Comparison of ENCODE assay signal across 8 mouse cellular contexts in the genomic region with DNA sequence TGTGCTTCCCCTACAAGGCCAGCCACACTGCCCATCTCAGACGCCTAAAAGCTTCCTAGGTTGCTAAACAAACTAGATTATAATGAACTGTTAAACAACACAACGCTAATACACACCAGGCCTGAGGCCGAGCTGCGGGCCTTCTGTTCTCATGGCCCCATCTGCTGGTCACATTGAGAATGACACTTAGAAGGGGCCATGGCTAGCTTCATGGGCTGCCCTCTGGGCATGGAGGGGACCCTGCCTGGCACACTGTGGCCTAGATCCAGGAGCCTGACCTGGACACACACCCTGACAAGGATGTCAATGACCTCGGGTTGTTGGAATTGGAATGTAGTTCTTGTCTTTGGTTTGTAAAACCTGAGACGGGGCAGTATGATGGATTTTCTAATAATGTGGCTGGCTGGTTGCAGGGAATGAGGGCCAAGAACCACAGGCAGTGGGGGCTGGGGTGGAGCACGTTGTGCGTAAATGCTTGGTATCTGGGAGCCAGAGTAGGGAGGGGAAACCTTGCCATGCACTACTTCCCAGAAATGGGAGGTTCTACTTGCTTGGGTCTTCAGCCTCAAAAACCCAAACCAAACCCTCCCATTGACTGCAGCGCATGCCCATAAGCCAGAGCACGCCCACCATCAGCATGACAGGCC. TPM values are rescaled to one million over a fixed set of nuclear protein-coding genes. Genes with fewer than 3 reads are reported as not detected.
DNase-seq lines count a peak whose midpoint lies in the region; ATAC-seq and TF ChIP-seq lines count a peak whose summit lies in the region.

No protein-coding gene starts in this region.

- no peak for TF ChIP-seq POLR2A in brain, embryonic 14.5 days (IDR thresholded peaks at IDR 0.05; ENCODE audit: borderline replicate concordance, extremely low read depth, insufficient read depth, insufficient read length, poor library complexity, severe bottlenecking)

- peak; percentile 70 to 92 for DNase-seq in adrenal gland, adult (ENCODE audit: inconsistent age in 2 of 2, low spot score in 1 of 2)
- DNase-seq in adrenal gland, postnatal 4 days (ENCODE audit: low spot score in 2 of 2), result no peak
- DNase-seq in brain, embryonic 14.5 days (ENCODE audit: low read depth), result peak; percentile 77
- peak; percentile 85 for DNase-seq in heart, postnatal 4 days
- peak; percentile 82 to 85 for DNase-seq in layer of hippocampus, postnatal 10 days (ENCODE audit: low spot score in 2 of 2)
- DNase-seq in lung, postnatal 25 days (ENCODE audit: low spot score), result peak; percentile 69
- DNase-seq in right cerebral cortex, adult 2 months (ENCODE audit: low spot score in 2 of 2), result peak; percentile 78 to 82

- peak; percentile 92 for TF ChIP-seq CTCF in brain, embryonic 14.5 days (IDR thresholded peaks at IDR 0.05; ENCODE audit: borderline replicate concordance, extremely low read depth, insufficient read depth, insufficient read length)

- ATAC-seq in erythroid progenitor cell, adult 5-6 weeks (replicated peaks; ENCODE audit: low FRiP score, poor library complexity, severe bottlenecking), result peak; percentile 84

RNA-seq across cellular contexts. Expression of a gene that starts 7.6 kb away (rescaled TPM):
- 1 to 10 TPM; 1.7 to 2.0 TPM for total RNA-seq in adrenal gland, postnatal 4 days (2021)
- 0.47 and 0.75 TPM in 2 replicates for polyA plus RNA-seq in brain, embryonic 14.5 days (2012; rRNA removed)
- total RNA-seq in erythroid progenitor cell, adult 5-6 weeks (2015; ENCODE audit: low replicate concordance), result 0.36 and 6.7 TPM in 2 replicates
- total RNA-seq in erythroid progenitor cell, adult 5-6 weeks (2017; ENCODE audit: low replicate concordance), result 1.9 and 2.0 TPM in 2 replicates
- total RNA-seq in heart, postnatal 4 days (2021), result 1 to 10 TPM; 1.9 to 2.7 TPM
- total RNA-seq in layer of hippocampus, postnatal 10 days (2021), result not detected

RNA-seq across cellular contexts. Expression of a gene that starts 10.0 kb away (rescaled TPM):
- total RNA-seq in adrenal gland, postnatal 4 days (2021), result 100 to 1,000 TPM; 330 to 344 TPM
- polyA plus RNA-seq in brain, embryonic 14.5 days (2012; rRNA removed), result 580 and 837 TPM in 2 replicates
- total RNA-seq in erythroid progenitor cell, adult 5-6 weeks (2015; ENCODE audit: low replicate concordance), result 131 and 141 TPM in 2 replicates
- 258 and 325 TPM in 2 replicates for total RNA-seq in erythroid progenitor cell, adult 5-6 weeks (2017; ENCODE audit: low replicate concordance)
- total RNA-seq in heart, postnatal 4 days (2021), result 100 to 1,000 TPM; 309 to 310 TPM
- total RNA-seq in layer of hippocampus, postnatal 10 days (2021), result 1,000 to 10,000 TPM; 2,090 to 2,190 TPM

RNA-seq across cellular contexts. Expression of a gene that starts 22.3 kb away (rescaled TPM):
- 1 to 10 TPM; 2.4 to 4.0 TPM for total RNA-seq in adrenal gland, postnatal 4 days (2021)
- polyA plus RNA-seq in brain, embryonic 14.5 days (2012; rRNA removed), result 11.5 and 15.5 TPM in 2 replicates
- total RNA-seq in erythroid progenitor cell, adult 5-6 weeks (2015; ENCODE audit: low replicate concordance), result not detected in 2 replicates
- not detected in 2 replicates for total RNA-seq in erythroid progenitor cell, adult 5-6 weeks (2017; ENCODE audit: low replicate concordance)
- total RNA-seq in heart, postnatal 4 days (2021), result 1 to 10 TPM; 1.4 to 1.8 TPM
- total RNA-seq in layer of hippocampus, postnatal 10 days (2021), result 1 to 10 TPM in 1 of 2 experiments, under 1 TPM in 1; 0.94 to 1.3 TPM

RNA-seq across cellular contexts. Expression of a gene that starts 30.6 kb away (rescaled TPM):
- 10 to 100 TPM; 40.7 to 42.6 TPM for total RNA-seq in adrenal gland, postnatal 4 days (2021)
- polyA plus RNA-seq in brain, embryonic 14.5 days (2012; rRNA removed), result 44.9 and 96.9 TPM in 2 replicates
- not detected in 2 replicates for total RNA-seq in erythroid progenitor cell, adult 5-6 weeks (2015; ENCODE audit: low replicate concordance)
- total RNA-seq in erythroid progenitor cell, adult 5-6 weeks (2017; ENCODE audit: low replicate concordance), result not detected in 2 replicates
- 1 to 10 TPM; 6.3 to 7.3 TPM for total RNA-seq in heart, postnatal 4 days (2021)
- total RNA-seq in layer of hippocampus, postnatal 10 days (2021), result 100 to 1,000 TPM; 229 to 232 TPM

RNA-seq across cellular contexts. Expression of a gene that starts 38.8 kb away (rescaled TPM):
- 10 to 100 TPM; 12.7 to 13.7 TPM for total RNA-seq in adrenal gland, postnatal 4 days (2021)
- 41.7 and 43.6 TPM in 2 replicates for polyA plus RNA-seq in brain, embryonic 14.5 days (2012; rRNA removed)
- total RNA-seq in erythroid progenitor cell, adult 5-6 weeks (2015; ENCODE audit: low replicate concordance), result not detected in 2 replicates
- total RNA-seq in erythroid progenitor cell, adult 5-6 weeks (2017; ENCODE audit: low replicate concordance), result not detected in 2 replicates
- 10 to 100 TPM; 45.2 to 48.6 TPM for total RNA-seq in heart, postnatal 4 days (2021)
- total RNA-seq in layer of hippocampus, postnatal 10 days (2021), result 10 to 100 TPM; 95.0 to 96.3 TPM

Comparison
In these comparisons a context has a peak if more than half of its experiments do, and no peak if none do; other contexts are left out.
1. DNase-seq: peak in adrenal gland, adult (2 of 2), brain, embryonic 14.5 days (single experiment), heart, postnatal 4 days (single experiment), layer of hippocampus, postnatal 10 days (2 of 2), lung, postnatal 25 days (single experiment) and right cerebral cortex, adult 2 months (2 of 2); none in adrenal gland, postnatal 4 days (0 of 2).
2. RNA of a gene that starts 10.0 kb away (total RNA-seq): 2,090 to 2,190 TPM in layer of hippocampus, postnatal 10 days; 330 to 344 TPM in adrenal gland, postnatal 4 days, 309 to 310 TPM in heart, postnatal 4 days and 131 to 325 TPM in erythroid progenitor cell, adult 5-6 weeks; every median in the first group is over 4 times any median in the second.